Mouse (Mus musculus): Measurements from ENCODE around the gene Gramd4.

The Gramd4 gene

DNA sequence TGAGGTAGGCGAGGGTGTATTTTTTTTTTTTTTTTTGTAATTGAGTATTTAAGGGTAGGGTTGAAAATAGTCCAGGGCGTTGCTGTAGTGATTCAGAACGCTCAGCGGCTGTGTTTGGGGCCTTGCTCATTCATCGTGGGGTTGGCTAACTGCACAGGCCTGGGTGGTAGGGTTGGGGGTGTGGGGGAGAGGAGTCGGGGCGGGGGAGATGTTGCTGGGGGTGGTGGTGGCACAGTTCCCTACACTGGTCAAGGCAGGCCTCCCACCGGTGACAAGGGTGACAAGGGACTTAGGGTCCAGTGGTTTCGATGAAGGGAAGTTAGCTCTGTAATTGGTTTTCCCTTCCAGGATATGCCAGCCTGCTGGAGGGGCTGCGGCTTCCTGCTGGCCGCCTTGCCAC is 12.9 kb downstream of the Gramd4 start:
- no peak for DNase-seq (ENCODE audit: low spot score in 2 of 2)

- no peak for DNase-seq (ENCODE audit: low spot score in 2 of 2)
Measured at GRCm38 (mm10) chr15:86071166-86071565, 13.7 kb downstream of the Gramd4 start.

- DNase-seq (ENCODE audit: low spot score in 2 of 2) = no peak
Measured at GRCm38 (mm10) chr15:86074171-86074937, 16.9 kb downstream of the Gramd4 start.

DNA sequence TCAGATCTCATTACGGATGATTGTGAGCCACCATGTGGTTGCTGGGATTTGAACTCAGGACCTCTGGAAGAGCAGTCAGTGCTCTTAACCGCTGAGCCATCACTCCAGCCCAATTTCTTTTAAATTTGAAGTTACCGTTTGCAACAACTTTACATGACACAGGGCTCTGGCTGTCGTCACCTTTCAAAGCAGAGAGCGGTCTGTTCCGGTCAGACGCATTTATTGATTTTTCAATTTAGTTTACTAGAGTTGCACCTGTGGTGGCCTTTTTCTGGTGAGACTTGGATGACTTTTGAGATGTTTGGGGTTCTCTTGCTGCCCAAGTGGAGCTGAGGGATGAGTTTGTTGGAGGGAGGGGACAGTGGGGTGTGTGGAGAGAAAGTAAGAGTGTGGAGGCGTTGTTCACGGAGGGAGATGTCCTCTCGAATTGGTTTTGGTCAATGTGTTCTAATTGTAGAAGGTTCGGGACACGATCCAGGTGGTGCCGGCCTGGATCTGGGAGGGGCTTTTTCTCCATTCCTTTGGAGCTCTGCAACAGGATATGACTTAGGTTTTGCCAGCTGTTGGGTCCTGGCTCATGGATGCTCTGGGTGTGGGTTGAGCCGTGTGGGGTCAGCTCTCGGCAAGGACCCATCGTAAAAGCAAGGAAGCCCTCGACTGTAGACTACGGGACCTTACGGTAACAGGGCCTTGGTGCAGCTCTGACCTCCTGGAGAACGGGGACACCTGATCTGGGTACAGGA is 18.0 kb downstream of the Gramd4 start:
- no peak for DNase-seq (ENCODE audit: low spot score in 2 of 2)

- no peak for DNase-seq (ENCODE audit: low spot score in 2 of 2)
Measured at GRCm38 (mm10) chr15:86076048-86076315, 18.5 kb downstream of the Gramd4 start.

DNA sequence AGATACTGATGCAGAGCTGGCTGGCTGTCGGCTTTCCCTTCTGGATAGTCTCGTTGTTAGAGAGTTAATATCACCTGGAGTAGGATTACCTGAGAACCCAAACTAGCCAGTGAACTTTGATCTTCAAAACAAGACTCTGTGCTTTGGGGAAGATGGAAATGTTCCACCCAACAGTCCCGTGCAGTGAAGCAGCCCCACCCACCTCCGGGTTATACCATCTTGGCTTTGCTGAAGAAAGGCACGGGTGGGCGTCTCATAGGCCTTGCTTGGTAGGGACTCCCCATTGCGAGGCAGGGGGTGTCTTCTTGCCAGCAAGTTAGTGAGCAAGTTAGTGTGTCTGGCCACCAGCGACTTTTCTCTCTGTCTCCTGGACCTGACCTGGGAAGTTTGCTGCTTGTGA is 18.9 kb downstream of the Gramd4 start:
- no peak for DNase-seq (ENCODE audit: low spot score in 2 of 2)

- DNase-seq (ENCODE audit: low spot score in 2 of 2) = no peak
Measured at GRCm38 (mm10) chr15:86077934-86078333, 20.4 kb downstream of the Gramd4 start.

DNA sequence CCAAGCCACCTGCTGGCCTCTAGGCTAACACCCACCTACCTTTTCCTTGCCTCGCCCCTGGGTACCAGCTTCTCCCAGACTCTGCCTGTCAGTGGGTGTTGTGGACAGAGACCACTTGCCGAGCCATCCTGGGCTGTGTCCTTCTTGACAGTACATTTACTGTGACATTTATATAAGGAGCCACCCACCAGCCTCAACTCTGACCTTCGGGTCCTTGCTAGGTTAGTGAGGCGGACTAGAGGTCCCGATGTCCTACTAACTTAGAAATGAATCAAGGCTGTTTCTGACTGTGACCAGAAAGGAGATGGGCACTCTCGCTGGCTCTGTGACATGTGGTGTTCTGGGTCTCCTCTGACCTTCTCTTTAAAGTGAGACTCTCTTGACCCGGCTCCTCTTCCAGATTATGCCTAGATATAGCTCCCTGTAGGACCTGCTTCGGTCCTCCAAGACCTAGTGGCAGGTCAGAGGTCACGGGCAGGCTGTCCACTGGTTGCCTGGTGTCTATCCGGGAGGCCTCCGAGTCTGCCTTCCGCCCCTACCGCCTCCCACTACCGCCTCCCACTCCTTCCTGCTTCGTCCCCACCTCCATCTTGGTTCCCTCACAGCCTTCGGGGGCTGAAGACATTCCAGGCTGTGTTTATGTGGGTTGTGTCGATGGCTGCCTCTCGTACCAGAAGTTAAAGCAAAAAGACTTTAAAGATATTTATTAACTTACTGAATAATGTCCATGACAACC is 21.2 kb downstream of the Gramd4 start:
- DNase-seq (ENCODE audit: low spot score in 2 of 2) = no peak

DNA sequence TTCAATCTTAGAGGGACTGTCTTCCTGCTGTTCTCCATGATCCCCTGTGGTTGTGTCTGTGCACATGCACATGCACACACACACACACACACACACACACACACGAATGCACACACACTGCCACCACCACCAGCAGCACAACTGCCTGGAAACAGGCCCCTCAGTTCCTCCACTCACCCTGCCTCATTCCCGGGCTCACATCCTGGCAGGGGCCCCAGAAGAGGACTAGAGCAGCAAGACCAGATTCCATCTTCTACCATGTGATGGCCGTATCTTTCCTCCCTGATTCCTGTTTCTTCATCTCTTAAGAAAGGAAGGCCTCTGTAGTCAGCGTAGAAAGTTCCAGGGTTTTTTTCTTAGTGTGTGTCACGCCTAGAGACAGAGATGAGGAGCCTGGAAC is 22.0 kb downstream of the Gramd4 start:
- no peak for DNase-seq (ENCODE audit: low spot score in 2 of 2)

DNA sequence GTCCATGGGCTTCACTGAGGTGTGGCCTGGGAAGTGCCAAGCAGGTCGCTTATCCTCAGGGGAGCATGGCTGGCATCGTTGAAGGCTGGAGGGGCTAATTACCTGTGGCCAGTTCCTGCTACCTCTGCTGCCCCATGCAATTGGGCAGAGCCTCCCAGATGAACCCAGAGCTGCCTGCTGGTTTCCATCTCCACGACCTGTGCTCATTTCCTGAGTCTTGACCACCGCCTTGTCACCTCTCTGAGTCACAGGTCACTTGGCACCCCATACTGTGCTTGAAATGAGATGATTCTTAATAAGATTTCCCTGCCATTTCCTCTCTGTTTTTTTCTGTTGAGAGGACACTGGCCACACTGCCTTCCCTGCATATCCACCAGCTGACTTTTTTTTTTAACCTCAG is 22.4 kb downstream of the Gramd4 start:
- DNase-seq (ENCODE audit: low spot score in 2 of 2) = no peak

- DNase-seq (ENCODE audit: low spot score in 2 of 2) = no peak
Measured at GRCm38 (mm10) chr15:86080408-86080807, 22.9 kb downstream of the Gramd4 start.

GRCm38 (mm10) chr15:86081654-86082053 is 24.2 kb downstream of the Gramd4 start:
- DNase-seq (ENCODE audit: low spot score in 2 of 2) = no peak

DNA sequence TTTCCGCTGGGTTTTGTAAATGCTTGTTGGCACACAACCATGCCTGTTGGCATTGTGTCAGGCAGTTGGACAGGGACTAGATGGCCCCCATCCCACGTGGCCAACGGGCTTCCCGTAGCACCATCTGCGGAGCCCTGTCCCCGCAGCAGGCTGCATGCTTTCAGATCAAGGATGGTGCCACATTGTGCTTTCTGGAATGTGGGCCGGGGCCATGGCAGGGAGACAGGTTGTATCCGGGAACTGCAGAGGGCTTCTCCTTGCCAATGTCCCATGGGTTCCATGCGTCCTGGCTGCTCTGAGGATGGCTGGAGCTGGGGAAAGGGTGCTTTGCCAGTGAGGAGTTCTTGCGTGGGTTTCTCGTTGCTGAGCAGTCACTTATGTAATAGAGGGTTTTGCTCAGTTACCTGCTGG is 25.1 kb downstream of the Gramd4 start:
- DNase-seq (ENCODE audit: low spot score in 2 of 2) = no peak

GRCm38 (mm10) chr15:86083261-86083741 is 25.8 kb downstream of the Gramd4 start:
- no peak for DNase-seq (ENCODE audit: low spot score in 2 of 2)

DNA sequence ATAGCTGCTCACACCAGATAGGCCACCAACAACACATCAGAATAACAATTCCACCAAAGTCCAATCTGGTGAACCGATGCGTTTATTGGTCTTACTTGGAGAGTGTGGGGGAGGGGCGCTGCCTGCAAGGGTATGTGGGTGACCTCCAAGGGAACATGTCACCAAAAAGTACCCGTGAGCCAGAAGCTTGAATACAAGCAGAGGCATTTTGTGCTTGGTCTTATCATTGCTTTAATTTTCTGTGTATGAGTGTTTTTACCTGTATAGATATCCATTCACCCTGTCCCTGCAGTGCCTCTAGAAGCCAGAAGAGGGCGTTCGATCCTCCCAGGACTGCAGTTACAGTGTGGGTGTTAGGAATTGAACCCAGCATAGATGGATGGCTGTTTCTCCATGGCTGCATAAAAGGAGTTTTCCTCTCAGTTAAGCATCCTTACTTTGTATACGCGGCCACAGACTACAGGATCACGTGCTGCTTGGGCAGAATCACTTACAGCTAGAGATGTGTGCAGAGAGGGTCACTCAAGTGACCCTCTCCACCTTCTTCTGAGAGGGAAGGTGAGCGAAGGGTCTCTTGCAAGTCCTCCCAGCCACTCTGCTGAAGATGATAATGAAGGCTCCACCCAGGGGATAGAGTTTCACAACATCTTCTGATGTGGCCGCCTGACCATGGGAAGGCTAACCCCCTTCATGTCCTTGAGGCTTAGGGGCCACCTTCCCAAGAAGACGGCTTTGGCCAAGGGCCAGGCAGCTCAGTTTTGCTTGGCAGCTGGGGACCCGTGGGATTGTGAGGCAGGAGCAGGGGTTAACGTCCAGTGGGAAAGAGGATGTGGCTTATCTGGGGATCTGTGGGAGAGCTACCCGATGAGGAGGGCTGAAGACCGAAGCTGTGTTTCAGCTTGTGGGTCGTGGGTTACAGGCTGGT is 28.1 kb downstream of the Gramd4 start:
- peak in 1 of 2 experiments; percentile 76 for DNase-seq (ENCODE audit: low spot score in 2 of 2)

GRCm38 (mm10) chr15:86086291-86086706 is 28.8 kb downstream of the Gramd4 start:
- DNase-seq (ENCODE audit: low spot score in 2 of 2) = no peak

DNA sequence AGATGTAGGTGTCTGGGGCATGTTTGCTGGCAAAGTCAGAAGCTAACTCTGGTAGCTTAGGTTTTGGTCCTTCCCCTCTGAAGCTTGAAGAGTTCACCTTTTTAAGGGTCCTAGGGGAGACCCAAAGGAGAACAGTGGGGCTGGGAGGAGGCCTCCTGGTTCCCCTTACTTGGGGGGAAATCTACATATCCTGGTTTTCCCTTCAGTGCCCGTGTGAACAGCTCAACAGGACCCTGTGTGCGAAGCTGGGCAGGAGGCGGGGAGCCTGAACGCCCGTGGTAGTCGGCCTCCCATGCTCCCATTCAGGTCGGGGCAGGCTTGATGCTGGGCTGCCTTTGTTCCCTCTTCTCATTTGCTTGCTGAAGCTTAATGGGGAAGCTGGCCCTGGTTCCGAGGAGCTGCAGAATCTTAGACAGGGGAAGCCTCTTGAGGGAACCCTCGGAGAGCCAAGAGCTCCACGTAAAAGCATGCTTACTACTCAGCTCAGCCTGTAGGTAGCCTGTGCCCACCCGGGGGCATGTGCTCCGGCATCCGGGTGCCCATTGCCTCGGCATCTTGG is 30.2 kb downstream of the Gramd4 start:
- DNase-seq (ENCODE audit: low spot score in 2 of 2) = no peak

DNA sequence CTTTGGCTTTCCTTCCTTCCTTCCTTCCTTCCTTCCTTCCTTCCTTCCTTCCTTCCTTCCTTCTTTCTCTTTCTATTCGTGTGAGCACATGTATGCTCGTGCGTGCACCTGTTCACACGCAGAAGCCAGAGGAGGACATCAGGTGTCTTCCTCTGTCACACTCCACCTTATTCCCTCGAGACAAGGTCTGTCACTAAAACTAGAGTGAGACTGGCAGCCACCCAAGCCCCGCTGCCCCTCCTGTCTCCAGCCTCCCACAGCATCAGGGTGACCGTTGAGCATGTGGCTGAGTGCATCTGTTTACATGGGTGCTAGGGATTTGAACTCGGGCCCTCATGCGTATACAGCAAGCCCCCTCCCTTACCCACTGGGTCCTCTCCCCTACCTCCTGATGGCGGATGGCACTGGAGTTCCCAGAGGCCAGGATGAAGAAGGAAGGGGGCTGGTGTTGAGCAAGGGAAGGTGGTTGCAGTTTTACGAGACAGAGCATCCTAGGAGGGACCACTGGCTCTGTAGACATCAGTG is 30.8 kb downstream of the Gramd4 start:
- no peak for DNase-seq (ENCODE audit: low spot score in 2 of 2)

DNA sequence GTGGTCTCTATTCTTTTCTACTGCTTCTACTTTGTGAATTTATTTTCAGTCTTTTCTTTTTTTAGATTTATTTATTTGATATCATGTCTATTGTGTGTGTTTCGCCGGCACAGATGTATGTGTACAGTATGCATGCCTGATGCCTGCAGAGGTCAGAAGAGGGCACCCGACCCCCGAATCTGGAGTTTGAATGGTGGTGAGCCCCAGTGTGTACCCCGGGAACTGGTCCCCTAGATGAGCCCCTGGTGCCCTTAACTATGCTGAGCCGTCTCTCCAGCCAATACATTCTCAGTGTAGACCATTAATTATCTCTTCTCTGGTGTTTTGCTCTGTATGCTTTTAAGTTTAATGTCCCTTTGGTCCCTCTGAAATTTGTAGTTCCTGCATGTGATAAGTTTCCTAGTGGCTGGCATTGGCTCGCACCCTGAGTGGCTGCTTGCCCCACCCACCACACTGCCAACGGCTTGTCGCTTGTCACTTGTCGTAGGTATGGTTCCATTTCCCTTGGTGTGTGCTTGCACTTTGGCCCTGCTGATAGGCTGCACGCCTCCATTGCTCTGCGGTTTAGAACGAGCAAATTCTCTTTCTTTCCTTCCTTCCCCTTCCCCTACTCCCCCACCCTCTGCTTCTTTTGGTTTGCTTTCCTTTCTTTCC is 31.7 kb downstream of the Gramd4 start:
- no peak for DNase-seq (ENCODE audit: low spot score in 2 of 2)

DNA sequence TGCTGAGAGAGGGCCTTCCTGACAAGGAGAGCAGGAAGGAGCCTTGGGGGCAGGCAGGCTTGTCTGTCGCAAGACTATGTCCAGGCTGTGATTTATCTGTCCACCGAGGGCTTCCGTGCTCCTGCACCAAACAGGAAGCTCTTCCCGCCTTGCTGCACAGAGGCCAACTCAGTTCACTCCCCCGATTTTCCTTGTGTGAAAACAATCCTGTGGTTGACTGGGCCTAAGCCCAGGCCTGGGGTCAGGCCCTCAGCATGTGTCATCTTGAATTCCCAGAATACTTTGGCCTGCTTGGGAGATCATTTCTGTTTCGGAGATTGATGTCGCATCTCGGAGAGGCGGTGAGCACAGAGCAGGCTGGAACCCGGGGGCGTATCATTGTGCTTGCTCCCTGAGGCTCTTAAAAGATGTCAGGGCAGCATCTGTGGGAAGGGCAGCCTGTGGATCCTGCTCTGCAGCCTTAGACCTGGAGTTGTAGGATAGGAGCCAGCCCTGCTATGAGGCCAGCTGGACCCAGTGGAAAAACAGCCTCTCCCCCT is 32.6 kb downstream of the Gramd4 start:
- no peak for DNase-seq (ENCODE audit: low spot score in 2 of 2)

Measured in spleen, postnatal 10 days (tissue).